Mouse (Mus musculus): Measurements from ENCODE around the gene AA467197. TPM values are rescaled to one million over a fixed set of nuclear protein-coding genes. Genes with fewer than 3 reads are reported as not detected.
A peak's percentile ranks its signal among the peaks of the same experiment; 100 is the strongest.

The AA467197 gene
- total and polyA plus RNA-seq, 2 experiments from 2014 or later = 0.16 TPM; not detected in 1

DNA sequence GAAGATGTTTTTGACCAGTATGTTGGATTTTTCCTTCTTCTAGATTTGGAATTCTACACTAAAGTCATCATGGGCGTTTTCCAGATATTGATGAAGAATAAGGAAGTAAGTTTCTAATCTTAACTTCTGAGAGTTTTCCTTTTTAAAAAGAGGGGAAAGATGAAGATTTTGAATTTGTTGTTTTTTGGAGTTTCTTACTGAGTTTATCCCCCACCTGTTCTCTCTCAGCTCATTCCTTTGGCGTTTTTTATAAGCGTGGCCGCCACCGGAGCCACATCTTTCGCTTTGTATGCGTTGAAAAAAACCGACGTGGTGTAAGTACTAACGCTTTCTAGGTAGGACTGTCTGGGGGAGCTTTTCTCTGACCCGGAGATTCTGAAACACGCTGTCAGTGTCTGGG, 1.2 kb downstream of the AA467197 start:
- Histone ChIP-seq H3K9ac (replicated peaks; ENCODE audit: low read depth, low read length) (no peak overlapping the region), H3K4me2 (ENCODE audit: low read depth, low read length) (peak overlapping the region; percentile 61), H3K27ac (ENCODE audit: low read depth) (no peak overlapping the region), H3K27me3 (ENCODE audit: control insufficient read depth, insufficient read depth, low read length) (0 out of 2 replicates have a peak, but pooled peaks cover 16% of the 10 kb centered on the region), H3K4me1 (ENCODE audit: control insufficient read depth, insufficient read depth) (no peaks in the 10 kb centered on the region), H3K36me3 (replicated peaks; ENCODE audit: control insufficient read depth, insufficient read depth, low read length) (peaks cover 13% of the 10 kb centered on the region), H3K4me3 (ENCODE audit: low read depth, low read length) (peak overlapping the region; percentile 40), H3K9me3 (replicated peaks; ENCODE audit: control insufficient read depth, low read length) (no peaks in the 10 kb centered on the region)
- 33% methylated on average over 12 of the region's 12 CpGs for WGBS
- no peak for TF ChIP-seq CTCF (IDR thresholded peaks at IDR 0.05; ENCODE audit: low read depth)
- no peak for TF ChIP-seq EP300 (IDR thresholded peaks at IDR 0.05; ENCODE audit: low read depth)
- ATAC-seq (ENCODE audit: insufficient read depth, low read depth) = no peak
- no peak for DNase-seq (ENCODE audit: low spot score)

DNA sequence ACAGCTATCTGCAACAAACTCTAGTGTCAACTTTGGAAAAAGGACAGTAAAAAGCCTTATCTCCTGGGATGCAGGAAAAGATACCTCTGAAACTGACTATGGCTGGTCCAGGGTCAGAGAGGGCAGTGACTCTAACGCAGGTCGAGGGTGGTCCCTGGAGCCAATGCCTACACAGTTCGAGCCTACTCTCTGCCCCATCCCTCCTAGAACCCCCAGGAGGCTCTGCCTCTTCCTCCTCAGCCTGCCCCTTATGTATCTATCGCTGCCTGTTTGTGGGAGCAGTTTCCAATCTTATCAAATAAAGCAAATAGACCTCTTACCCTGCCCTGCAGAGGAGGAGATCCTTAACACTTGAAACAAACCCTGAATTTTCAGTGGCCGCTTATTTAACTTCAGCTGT, 1.9 kb downstream of the AA467197 start:
- Histone ChIP-seq H3K4me2 (ENCODE audit: low read depth, low read length) (no peak overlapping the region), H3K9ac (replicated peaks; ENCODE audit: low read depth, low read length) (no peak overlapping the region), H3K4me3 (ENCODE audit: low read depth, low read length) (no peak overlapping the region), H3K9me3 (replicated peaks; ENCODE audit: control insufficient read depth, low read length) (no peaks in the 10 kb centered on the region), H3K4me1 (ENCODE audit: control insufficient read depth, insufficient read depth) (no peaks in the 10 kb centered on the region), H3K27ac (ENCODE audit: low read depth) (no peak overlapping the region), H3K27me3 (ENCODE audit: control insufficient read depth, insufficient read depth, low read length) (0 out of 2 replicates have a peak, but pooled peaks cover 16% of the 10 kb centered on the region), H3K36me3 (replicated peaks; ENCODE audit: control insufficient read depth, insufficient read depth, low read length) (peaks cover 7% of the 10 kb centered on the region)
- TF ChIP-seq EP300 (IDR thresholded peaks at IDR 0.05; ENCODE audit: low read depth) (no peak), CTCF (IDR thresholded peaks at IDR 0.05; ENCODE audit: low read depth) (no peak)
- ATAC-seq (ENCODE audit: insufficient read depth, low read depth) (no peak), DNase-seq (ENCODE audit: low spot score) (no peak)
- WGBS = 44% methylated on average over 5 of the region's 5 CpGs

DNA sequence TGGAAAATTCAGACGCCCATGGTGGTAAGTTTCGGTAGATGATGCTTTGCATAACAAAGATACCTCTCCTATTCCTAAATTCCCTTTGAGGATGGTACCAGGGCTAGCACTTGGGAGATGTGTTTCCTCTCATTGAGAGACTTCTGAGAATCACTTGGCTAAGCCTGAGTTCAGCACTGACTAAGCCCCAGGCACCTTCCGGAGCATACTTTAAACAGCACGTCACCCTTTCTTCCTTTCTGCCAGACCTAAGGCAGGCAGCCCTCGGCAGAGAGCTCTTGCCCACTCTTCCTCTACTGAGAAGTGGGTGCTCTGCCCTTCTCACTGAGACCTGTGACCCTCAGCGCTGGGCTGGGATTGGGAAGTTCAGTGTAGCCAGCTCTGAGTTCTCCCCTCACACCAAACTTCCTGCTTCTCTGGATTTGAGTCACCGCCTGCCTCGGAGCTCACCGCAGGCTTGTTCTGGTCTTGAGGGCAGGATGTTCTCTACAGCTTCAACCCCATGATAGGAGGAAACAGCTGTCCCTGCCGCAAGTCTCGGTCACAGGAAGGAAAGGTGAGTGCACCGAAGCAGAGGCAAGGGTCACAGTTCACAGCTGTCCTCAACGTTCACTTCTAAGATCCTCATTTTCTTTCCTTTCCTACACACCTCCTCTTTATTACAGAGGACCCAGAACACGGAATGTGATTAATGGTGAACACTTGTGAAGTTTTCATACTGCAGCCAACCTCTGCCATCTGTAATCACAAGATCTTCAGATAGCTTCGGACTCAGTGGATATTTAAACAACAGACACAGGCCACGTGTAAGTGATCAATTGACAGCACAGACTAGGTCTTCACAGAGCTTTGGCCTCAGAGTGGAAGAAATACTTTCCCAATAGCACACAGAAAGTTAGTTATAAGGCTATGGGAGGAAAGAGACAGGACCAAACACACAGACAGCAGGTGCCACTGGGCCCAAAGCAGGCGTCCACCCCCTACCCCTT, 15.6 kb downstream of the AA467197 start:
- ATAC-seq (ENCODE audit: insufficient read depth, low read depth) (peak; percentile 51; the same call in 1 of the 2 replicates), DNase-seq (ENCODE audit: low spot score) (peak; percentile 24)
- Histone ChIP-seq H3K27ac (ENCODE audit: low read depth) (peak overlapping the region; percentile 76), H3K9ac (replicated peaks; ENCODE audit: low read depth, low read length) (no peak overlapping the region), H3K27me3 (ENCODE audit: control insufficient read depth, insufficient read depth, low read length) (no peaks in the 10 kb centered on the region), H3K36me3 (replicated peaks; ENCODE audit: control insufficient read depth, insufficient read depth, low read length) (no peaks in the 10 kb centered on the region), H3K4me3 (ENCODE audit: low read depth, low read length) (no peak overlapping the region), H3K9me3 (replicated peaks; ENCODE audit: control insufficient read depth, low read length) (no peaks in the 10 kb centered on the region), H3K4me2 (ENCODE audit: low read depth, low read length) (no peak overlapping the region), H3K4me1 (ENCODE audit: control insufficient read depth, insufficient read depth) (no peaks in the 10 kb centered on the region)
- TF ChIP-seq EP300 (IDR thresholded peaks at IDR 0.05; ENCODE audit: low read depth) (no peak), CTCF (IDR thresholded peaks at IDR 0.05; ENCODE audit: low read depth) (no peak)
- 48% methylated on average over 17 of the region's 17 CpGs for WGBS

DNA sequence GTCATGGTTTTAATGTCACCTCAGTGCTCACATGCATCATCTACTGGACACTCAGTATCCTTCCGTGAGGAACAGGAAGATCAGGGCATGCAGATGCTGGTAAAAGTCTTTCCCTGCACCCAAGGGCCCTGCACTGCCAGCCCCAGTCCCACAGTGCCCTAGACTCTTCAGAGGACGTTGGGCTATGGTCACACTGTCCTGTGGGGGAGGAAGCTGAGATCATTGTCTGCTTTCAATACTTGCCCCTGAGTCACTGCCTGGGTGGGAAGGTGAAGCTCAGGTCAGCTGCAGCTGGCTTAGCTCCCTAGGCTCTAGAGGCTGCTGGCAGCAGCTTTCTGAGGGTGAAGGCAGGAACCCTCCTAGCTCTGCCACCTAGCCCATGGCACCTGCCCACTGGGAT, 19.3 kb downstream of the AA467197 start:
- H3K9me3 ChIP-seq (replicated peaks; ENCODE audit: control insufficient read depth, low read length) = no peaks in the 10 kb centered on the region
- no peak overlapping the region for H3K4me3 ChIP-seq (ENCODE audit: low read depth, low read length)
- H3K36me3 ChIP-seq (replicated peaks; ENCODE audit: control insufficient read depth, insufficient read depth, low read length) = no peaks in the 10 kb centered on the region
- WGBS = 35% methylated on average over 2 of the region's 2 CpGs
- H3K4me1 ChIP-seq (ENCODE audit: control insufficient read depth, insufficient read depth) = 0 out of 2 replicates have a peak, but pooled peaks cover 4% of the 10 kb centered on the region
- no peak overlapping the region for H3K27ac ChIP-seq (ENCODE audit: low read depth)
- no peaks in the 10 kb centered on the region for H3K27me3 ChIP-seq (ENCODE audit: control insufficient read depth, insufficient read depth, low read length)
- no peak for TF ChIP-seq EP300 (IDR thresholded peaks at IDR 0.05; ENCODE audit: low read depth)
- no peak for TF ChIP-seq CTCF (IDR thresholded peaks at IDR 0.05; ENCODE audit: low read depth)
- DNase-seq (ENCODE audit: low spot score) (no peak), ATAC-seq (ENCODE audit: insufficient read depth, low read depth) (no peak)
- no peak overlapping the region for H3K9ac ChIP-seq (replicated peaks; ENCODE audit: low read depth, low read length)
- no peak overlapping the region for H3K4me2 ChIP-seq (ENCODE audit: low read depth, low read length)

DNA sequence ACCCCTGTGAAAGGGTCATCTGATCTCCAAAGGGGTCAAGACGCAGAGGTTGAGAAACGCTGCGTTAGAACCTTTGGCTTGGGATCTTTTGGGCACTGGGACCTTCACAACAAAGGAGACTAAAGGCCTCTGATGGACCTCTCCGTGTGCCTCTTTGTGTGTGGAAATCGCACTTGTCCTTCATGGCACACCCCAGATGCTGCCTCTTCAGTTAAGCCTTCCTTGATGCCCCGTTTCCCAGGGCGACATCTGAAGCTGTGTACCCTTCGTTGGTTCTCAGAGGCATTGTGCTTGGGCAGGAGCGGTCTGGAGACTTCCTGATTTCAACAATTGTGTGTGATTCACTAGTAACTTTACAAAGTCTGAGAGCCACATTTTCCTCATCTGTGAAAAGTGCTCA, 20.0 kb downstream of the AA467197 start:
- ATAC-seq (ENCODE audit: insufficient read depth, low read depth) (no peak), DNase-seq (ENCODE audit: low spot score) (no peak)
- 0 out of 2 replicates have a peak, but pooled peaks cover 4% of the 10 kb centered on the region for H3K4me1 ChIP-seq (ENCODE audit: control insufficient read depth, insufficient read depth)
- H3K4me3 ChIP-seq (ENCODE audit: low read depth, low read length) = no peak overlapping the region
- no peaks in the 10 kb centered on the region for H3K36me3 ChIP-seq (replicated peaks; ENCODE audit: control insufficient read depth, insufficient read depth, low read length)
- H3K9me3 ChIP-seq (replicated peaks; ENCODE audit: control insufficient read depth, low read length) = no peaks in the 10 kb centered on the region
- no peak overlapping the region for H3K4me2 ChIP-seq (ENCODE audit: low read depth, low read length)
- WGBS = 82% methylated on average over 9 of the region's 9 CpGs
- TF ChIP-seq EP300 (IDR thresholded peaks at IDR 0.05; ENCODE audit: low read depth) (no peak), CTCF (IDR thresholded peaks at IDR 0.05; ENCODE audit: low read depth) (no peak)
- H3K27ac ChIP-seq (ENCODE audit: low read depth) = no peak overlapping the region
- H3K27me3 ChIP-seq (ENCODE audit: control insufficient read depth, insufficient read depth, low read length) = no peaks in the 10 kb centered on the region
- no peak overlapping the region for H3K9ac ChIP-seq (replicated peaks; ENCODE audit: low read depth, low read length)

Measured in heart, postnatal 0 days (tissue).